Mouse (Mus musculus): ENCODE measurements around the gene Olfr65. TPM values are rescaled to one million over a fixed set of nuclear protein-coding genes. Genes with fewer than 3 reads are reported as not detected.

Gene Olfr65
- total and polyA plus RNA-seq, 2 experiments from 2014 or later: not detected

DNA sequence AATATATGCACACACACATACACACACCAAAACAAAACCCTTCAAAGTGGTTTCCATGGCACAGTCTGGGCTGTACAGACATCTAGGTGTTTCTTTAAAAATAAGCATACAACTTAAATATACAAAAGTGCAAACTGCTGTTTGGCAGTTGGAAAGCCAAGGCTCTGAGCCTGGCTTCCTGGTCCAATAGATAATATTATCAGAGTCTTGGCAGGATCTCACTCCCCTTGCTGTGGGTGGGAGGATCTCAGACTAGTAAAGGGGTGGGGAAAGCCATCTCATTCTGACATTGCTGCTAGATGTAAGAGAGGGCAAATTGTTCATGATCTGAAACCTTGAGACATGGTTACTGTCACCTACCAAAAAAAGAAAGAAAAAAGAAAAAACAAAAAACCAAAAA lies 32.6 kb upstream of the Olfr65 start:
- Histone ChIP-seq H3K4me1 (ENCODE audit: insufficient read depth, low read length) (no peaks in the 10 kb centered on the region), H3K27me3 (ENCODE audit: insufficient read depth, low read length) (no peaks in the 10 kb centered on the region), H3K4me2 (ENCODE audit: low read depth, low read length, poor library complexity, severe bottlenecking) (no peak overlapping the region), H3K9me3 (ENCODE audit: low read length) (no peaks in the 10 kb centered on the region), H3K36me3 (ENCODE audit: insufficient read depth, low read length) (no peaks in the 10 kb centered on the region), H3K9ac (replicated peaks; ENCODE audit: low read length, poor library complexity, severe bottlenecking) (no peak overlapping the region), H3K4me3 (ENCODE audit: low read depth, low read length) (no peak overlapping the region), H3K27ac (ENCODE audit: low read depth, low read length) (no peak overlapping the region)
- no peak for DNase-seq (ENCODE audit: low spot score)
- no peak for TF ChIP-seq CTCF (IDR thresholded peaks at IDR 0.05)
- ATAC-seq (ENCODE audit: low FRiP score): no peak

- ATAC-seq (ENCODE audit: low FRiP score) (no peak), DNase-seq (ENCODE audit: low spot score) (peak; percentile 69)
- no peaks in the 10 kb centered on the region for H3K36me3 ChIP-seq (ENCODE audit: insufficient read depth, low read length)
- H3K9me3 ChIP-seq (ENCODE audit: low read length): no peaks in the 10 kb centered on the region
- H3K4me1 ChIP-seq (ENCODE audit: insufficient read depth, low read length): no peaks in the 10 kb centered on the region
- H3K4me3 ChIP-seq (ENCODE audit: low read depth, low read length): no peak overlapping the region
- no peak overlapping the region for H3K4me2 ChIP-seq (ENCODE audit: low read depth, low read length, poor library complexity, severe bottlenecking)
- no peaks in the 10 kb centered on the region for H3K27me3 ChIP-seq (ENCODE audit: insufficient read depth, low read length)
- 6% methylated on average over 1 of the region's 1 CpGs for WGBS
- H3K9ac ChIP-seq (replicated peaks; ENCODE audit: low read length, poor library complexity, severe bottlenecking): no peak overlapping the region
- TF ChIP-seq CTCF (IDR thresholded peaks at IDR 0.05): peak; percentile 78
- no peak overlapping the region for H3K27ac ChIP-seq (ENCODE audit: low read depth, low read length)
Measured at GRCm38 (mm10) chr7:103873064-103873463, 30.2 kb upstream of the Olfr65 start.

- H3K9ac ChIP-seq (replicated peaks; ENCODE audit: low read length, poor library complexity, severe bottlenecking): no peak overlapping the region
- DNase-seq (ENCODE audit: low spot score) (peak; percentile 12), ATAC-seq (ENCODE audit: low FRiP score) (no peak)
- H3K4me3 ChIP-seq (ENCODE audit: low read depth, low read length): no peak overlapping the region
- no peaks in the 10 kb centered on the region for H3K27me3 ChIP-seq (ENCODE audit: insufficient read depth, low read length)
- TF ChIP-seq CTCF (IDR thresholded peaks at IDR 0.05): peak; percentile 56
- WGBS: 47% methylated on average over 5 of the region's 5 CpGs
- no peaks in the 10 kb centered on the region for H3K4me1 ChIP-seq (ENCODE audit: insufficient read depth, low read length)
- no peak overlapping the region for H3K27ac ChIP-seq (ENCODE audit: low read depth, low read length)
- no peaks in the 10 kb centered on the region for H3K9me3 ChIP-seq (ENCODE audit: low read length)
- H3K4me2 ChIP-seq (ENCODE audit: low read depth, low read length, poor library complexity, severe bottlenecking): no peak overlapping the region
- H3K36me3 ChIP-seq (ENCODE audit: insufficient read depth, low read length): no peaks in the 10 kb centered on the region
Measured at GRCm38 (mm10) chr7:103874451-103874850, 28.8 kb upstream of the Olfr65 start.

DNA sequence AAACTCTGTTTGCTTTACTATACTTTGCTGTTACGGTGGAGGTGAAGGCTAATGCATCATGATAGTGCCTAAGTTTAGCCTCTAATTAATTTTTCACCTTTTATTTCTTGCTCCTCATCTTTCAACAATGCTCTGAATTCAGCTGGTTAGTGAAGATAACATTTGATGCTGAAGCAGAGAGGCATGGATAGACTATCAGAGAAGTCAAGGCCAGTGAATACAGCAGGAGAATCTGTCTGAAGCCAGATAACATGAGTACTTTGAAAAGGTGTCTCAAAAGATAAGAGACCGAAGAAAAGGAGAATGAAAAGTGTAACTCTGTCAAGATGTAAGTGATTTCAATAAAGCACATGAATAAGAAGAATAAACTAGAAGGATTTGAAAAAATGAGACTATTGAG lies 26.2 kb upstream of the Olfr65 start:
- ATAC-seq (ENCODE audit: low FRiP score): no peak
- WGBS: 82% methylated on average over 2 of the region's 2 CpGs
- H3K4me2 ChIP-seq (ENCODE audit: low read depth, low read length, poor library complexity, severe bottlenecking): no peak overlapping the region

DNA sequence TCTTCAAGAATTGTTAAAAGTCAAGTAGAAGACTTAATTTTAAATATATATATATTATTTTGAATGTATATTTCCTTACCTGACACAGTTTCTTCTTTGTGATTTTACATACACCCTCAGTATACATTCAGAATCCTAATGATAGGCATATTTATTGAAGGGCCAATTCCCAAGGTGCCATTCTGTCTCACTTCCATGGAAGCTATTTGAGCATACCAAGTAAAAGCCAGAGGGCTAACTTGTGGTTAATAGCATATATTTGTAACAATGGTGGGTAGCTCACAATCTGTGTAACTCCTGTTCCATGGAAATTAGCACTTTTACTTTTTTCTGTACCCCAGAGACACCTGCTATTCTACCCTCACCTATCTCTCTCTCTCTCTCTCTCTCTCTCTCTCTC lies 17.1 kb upstream of the Olfr65 start, which contains the start of gene Olfr66:
TSS of gene Olfr66 (minus strand) at position 101 of the 400 bp plus-strand sequence.
- H3K27ac ChIP-seq (ENCODE audit: low read depth, low read length): no peak within 1 kb of the TSS
- no peak for ATAC-seq (ENCODE audit: low FRiP score)
- TF ChIP-seq CTCF (IDR thresholded peaks at IDR 0.05): no peak

More for the DNA sequence above, 26.2 kb upstream of the Olfr65 start:
- H3K9me3 ChIP-seq (ENCODE audit: low read length): no peaks in the 10 kb centered on the region
- no peak for DNase-seq (ENCODE audit: low spot score)
- no peak for TF ChIP-seq CTCF (IDR thresholded peaks at IDR 0.05)
- H3K27me3 ChIP-seq (ENCODE audit: insufficient read depth, low read length): no peaks in the 10 kb centered on the region
- no peaks in the 10 kb centered on the region for H3K4me1 ChIP-seq (ENCODE audit: insufficient read depth, low read length)
- no peak overlapping the region for H3K4me3 ChIP-seq (ENCODE audit: low read depth, low read length)
- no peaks in the 10 kb centered on the region for H3K36me3 ChIP-seq (ENCODE audit: insufficient read depth, low read length)
- H3K9ac ChIP-seq (replicated peaks; ENCODE audit: low read length, poor library complexity, severe bottlenecking): no peak overlapping the region
- H3K27ac ChIP-seq (ENCODE audit: low read depth, low read length): no peak overlapping the region

GRCm38 (mm10) chr7:103894385-103894784 lies 8.9 kb upstream of the Olfr65 start, which contains the start of gene Olfr64:
Olfr64 (minus strand) TSS chr7:103894485.
- ATAC-seq (ENCODE audit: low FRiP score): no peak
- TF ChIP-seq CTCF (IDR thresholded peaks at IDR 0.05): no peak
- DNase-seq (ENCODE audit: low spot score): no peak
- no peak within 1 kb of the TSS for H3K9ac ChIP-seq (replicated peaks; ENCODE audit: low read length, poor library complexity, severe bottlenecking)
- H3K27ac ChIP-seq (ENCODE audit: low read depth, low read length): no peak within 1 kb of the TSS
- no peak within 1 kb of the TSS for H3K4me3 ChIP-seq (ENCODE audit: low read depth, low read length)
- no peaks in the 10 kb centered on the region for H3K27me3 ChIP-seq (ENCODE audit: insufficient read depth, low read length)
- no peaks in the 10 kb centered on the region for H3K36me3 ChIP-seq (ENCODE audit: insufficient read depth, low read length)
- no peak within 1 kb of the TSS for H3K4me2 ChIP-seq (ENCODE audit: low read depth, low read length, poor library complexity, severe bottlenecking)
- H3K4me1 ChIP-seq (ENCODE audit: insufficient read depth, low read length): no peaks in the 10 kb centered on the region
- WGBS: 73% methylated on average over 1 of the region's 1 CpGs
- H3K9me3 ChIP-seq (ENCODE audit: low read length): no peaks in the 10 kb centered on the region

More for the DNA sequence above, 17.1 kb upstream of the Olfr65 start, which contains the start of gene Olfr66:
- no peak within 1 kb of the TSS for H3K9ac ChIP-seq (replicated peaks; ENCODE audit: low read length, poor library complexity, severe bottlenecking)
- H3K4me2 ChIP-seq (ENCODE audit: low read depth, low read length, poor library complexity, severe bottlenecking): no peak within 1 kb of the TSS
- H3K4me3 ChIP-seq (ENCODE audit: low read depth, low read length): no peak within 1 kb of the TSS
- H3K9me3 ChIP-seq (ENCODE audit: low read length): no peaks in the 10 kb centered on the region
- no peaks in the 10 kb centered on the region for H3K4me1 ChIP-seq (ENCODE audit: insufficient read depth, low read length)
- no peak for DNase-seq (ENCODE audit: low spot score)
- no peaks in the 10 kb centered on the region for H3K27me3 ChIP-seq (ENCODE audit: insufficient read depth, low read length)
- no peaks in the 10 kb centered on the region for H3K36me3 ChIP-seq (ENCODE audit: insufficient read depth, low read length)
